13 mouse cellular contexts compared by ENCODE assay signal in genomic region chr2:169679264-169679663, GRCm38 (mm10). TPM values are rescaled to one million over a fixed set of nuclear protein-coding genes. Genes with fewer than 3 reads are reported as not detected.
DNase-seq lines count a peak whose midpoint lies in the region; ATAC-seq lines count a peak whose summit lies in the region.
"Had no signal": no experiment of that assay in that cellular context is flagged by ENCODE, and none has a peak within 500 bp of the region (broad histone marks: within the 10 kb centered on the region; RNA-seq: fewer than 3 reads in every experiment).

No protein-coding gene starts in this region.

- 71% methylated on average over 7 of the region's 7 CpGs for WGBS in forebrain, embryonic 15.5 days
- WGBS in forebrain, embryonic 16.5 days = 66% methylated on average over 7 of the region's 7 CpGs
- WGBS in lung, embryonic 15.5 days = 50% methylated on average over 7 of the region's 7 CpGs

- H3K36me3 ChIP-seq in forebrain, embryonic 15.5 days = no peaks in the 10 kb centered on the region
- no peaks in the 10 kb centered on the region for H3K36me3 ChIP-seq in forebrain, embryonic 16.5 days (ENCODE audit: control insufficient read depth, insufficient read depth)
- H3K36me3 ChIP-seq in lung, embryonic 15.5 days = no peaks in the 10 kb centered on the region
- H3K36me3 ChIP-seq: heart, embryonic 12.5 days had no signal

- H3K4me1 ChIP-seq in forebrain, embryonic 15.5 days = peaks cover 7% of the 10 kb centered on the region
- peaks cover 8% of the 10 kb centered on the region for H3K4me1 ChIP-seq in forebrain, embryonic 16.5 days (replicated peaks; ENCODE audit: control insufficient read depth, insufficient read depth, low read length)
- no peaks in the 10 kb centered on the region for H3K4me1 ChIP-seq in lung, embryonic 15.5 days

- no peak overlapping the region for H3K4me2 ChIP-seq in forebrain, embryonic 15.5 days (replicated peaks)
- H3K4me2 ChIP-seq in forebrain, embryonic 16.5 days (ENCODE audit: low read length) = no peak overlapping the region
- H3K4me2 ChIP-seq in lung, embryonic 15.5 days = no peak overlapping the region
- H3K4me2 ChIP-seq: heart, embryonic 12.5 days had no signal

- H3K9me3 ChIP-seq in forebrain, embryonic 15.5 days = no peaks in the 10 kb centered on the region
- H3K9me3 ChIP-seq in forebrain, embryonic 16.5 days (ENCODE audit: control insufficient read depth, low read length) = no peaks in the 10 kb centered on the region
- H3K9me3 ChIP-seq in lung, embryonic 15.5 days = no peaks in the 10 kb centered on the region
- H3K9me3 ChIP-seq: heart, embryonic 12.5 days had no signal

- no peak overlapping the region for H3K4me3 ChIP-seq in forebrain, embryonic 15.5 days
- H3K4me3 ChIP-seq in forebrain, embryonic 16.5 days (replicated peaks; ENCODE audit: low read length) = no peak overlapping the region
- H3K4me3 ChIP-seq in lung, embryonic 15.5 days = no peak overlapping the region
- H3K4me3 ChIP-seq: gastrocnemius, adult 2 months; heart, embryonic 12.5 days had no signal

- no peak for ATAC-seq in forebrain, embryonic 15.5 days (replicated peaks)
- ATAC-seq in forebrain, embryonic 16.5 days = no peak
- 0 out of 2 replicates have a peak, but pooled peaks have one; percentile 49 for ATAC-seq in lung, embryonic 15.5 days (ENCODE audit: borderline replicate concordance, extremely low read depth, low FRiP score, low TSS enrichment)
- ATAC-seq in megakaryocyte-erythroid progenitor cell, adult 5-6 weeks (replicated peaks; ENCODE audit: low FRiP score, low TSS enrichment, poor library complexity, severe bottlenecking) = peak; percentile 62; the same call in 1 of the 2 replicates

- DNase-seq in lung, adult 18-20 months = no peak
- DNase-seq in thymus, postnatal 14 days = peak; percentile 55
- no peak for DNase-seq in adrenal gland, postnatal 36 days
- DNase-seq in cerebellum, postnatal 25 days = no peak
- DNase-seq: B cell, adult 2 months; cerebellum, postnatal 14 days; gastrocnemius, adult 2 months; kidney, adult 18-20 months had no signal

- no peaks in the 10 kb centered on the region for H3K27me3 ChIP-seq in forebrain, embryonic 15.5 days
- H3K27me3 ChIP-seq in forebrain, embryonic 16.5 days (replicated peaks; ENCODE audit: control insufficient read depth, insufficient read depth, low read length) = no peaks in the 10 kb centered on the region
- H3K27me3 ChIP-seq in lung, embryonic 15.5 days = no peaks in the 10 kb centered on the region
- H3K27me3 ChIP-seq: heart, embryonic 12.5 days had no signal

- 0 out of 2 replicates have a peak overlapping the region, but pooled peaks have one; percentile 46 for H3K27ac ChIP-seq in forebrain, embryonic 15.5 days (replicated peaks)
- H3K27ac ChIP-seq in forebrain, embryonic 16.5 days (ENCODE audit: low read length) = no peak overlapping the region
- no peak overlapping the region for H3K27ac ChIP-seq in lung, embryonic 15.5 days
- H3K27ac ChIP-seq: gastrocnemius, adult 2 months had no signal

- H3K9ac ChIP-seq in forebrain, embryonic 15.5 days (replicated peaks) = no peak overlapping the region
- H3K9ac ChIP-seq in forebrain, embryonic 16.5 days (replicated peaks; ENCODE audit: low read depth, low read length) = no peak overlapping the region
- H3K9ac ChIP-seq in lung, embryonic 15.5 days = no peak overlapping the region
- H3K9ac ChIP-seq: heart, embryonic 12.5 days had no signal

RNA-seq across cellular contexts. Expression of gene Tshz2, which starts 46.5 kb away (rescaled TPM):
- 9.0 and 9.4 TPM in 2 replicates for polyA plus RNA-seq in forebrain, embryonic 15.5 days (2015; fragmentation: Nextera tagmentation; extraction: Ambion mirVana)
- polyA plus RNA-seq in forebrain, embryonic 16.5 days (2015; fragmentation: Nextera tagmentation; extraction: Ambion mirVana) = 6.1 and 12.0 TPM in 2 replicates
- polyA plus RNA-seq in lung, embryonic 15.5 days (2015; fragmentation: Nextera tagmentation; extraction: Ambion mirVana) = 5.9 and 7.5 TPM in 2 replicates
- not detected in 2 replicates for total RNA-seq in megakaryocyte-erythroid progenitor cell, adult 5-6 weeks (2014; fragmentation: Nextera tagmentation)
- total RNA-seq in megakaryocyte-erythroid progenitor cell, adult 5-6 weeks (2017) = not detected in 2 replicates
- total RNA-seq in adrenal gland, postnatal 36 days (2021) = 10 to 100 TPM; 39.5 to 51.4 TPM

Comparison
In these comparisons a context has a peak if more than half of its experiments do, and no peak if none do; other contexts are left out.
1. ATAC-seq: peak in lung, embryonic 15.5 days (single experiment) and megakaryocyte-erythroid progenitor cell, adult 5-6 weeks (single experiment); none in forebrain, embryonic 15.5 days (single experiment) and forebrain, embryonic 16.5 days (single experiment).